Mouse (Mus musculus): ENCODE data around the gene Nhlh2. TPM values are rescaled to one million over a fixed set of nuclear protein-coding genes. Genes with fewer than 3 reads are reported as not detected.

Gene Nhlh2
- 0.06 TPM in 1 of 2 replicates, not detected in the other for polyA plus RNA-seq (2012; rRNA removed; ENCODE audit: low replicate concordance)

GRCm38 (mm10) chr3:102009926-102010381, at the start of gene Nhlh2:
Gene Nhlh2 (plus strand): TSS chr3:102010076.

Other genes with a start within 250 kb of the Nhlh2 start
- 0.11 and 0.17 TPM in 2 replicates for gene Mab21l3, start 161.1 kb upstream of the Nhlh2 start, polyA plus RNA-seq (2012; rRNA removed; ENCODE audit: low replicate concordance)
- 4.4 and 7.2 TPM in 2 replicates for gene Slc22a15, start 85.6 kb upstream of the Nhlh2 start, polyA plus RNA-seq (2012; rRNA removed; ENCODE audit: low replicate concordance)
- 0.58 and 1.1 TPM in 2 replicates for gene Casq2, start 76.3 kb downstream of the Nhlh2 start, polyA plus RNA-seq (2012; rRNA removed; ENCODE audit: low replicate concordance)
- gene Vangl1, start 194.6 kb downstream of the Nhlh2 start, polyA plus RNA-seq (2012; rRNA removed; ENCODE audit: low replicate concordance), result 4.5 and 10.7 TPM in 2 replicates

All from duodenum, adult 2 months (tissue).